Mouse (Mus musculus): Measurements from ENCODE around the gene Mapk14.

GRCm38 (mm10) chr17:28756447-28756846 lies 65.3 kb downstream of the Mapk14 start:
- TF ChIP-seq CTCF (IDR thresholded peaks at IDR 0.05; ENCODE audit: borderline replicate concordance, insufficient read depth, low read depth, low read length) (no peak), POLR2A (IDR thresholded peaks at IDR 0.05; ENCODE audit: borderline replicate concordance, insufficient read depth, low read length) (no peak)
